In genomic region chr1:128591721-128592210, GRCm38 (mm10) we compare ENCODE assay signal across 8 mouse cellular contexts. TPM values are rescaled to one million over a fixed set of nuclear protein-coding genes. Genes with fewer than 3 reads are reported as not detected.
A peak's percentile ranks its signal among the peaks of the same experiment; 100 is the strongest.
DNase-seq lines count a peak whose midpoint lies in the region; ATAC-seq and TF ChIP-seq lines count a peak whose summit lies in the region.

No protein-coding gene starts in this region.

- peaks cover 10% of the 10 kb centered on the region for H3K36me3 ChIP-seq in forebrain, embryonic 14.5 days (ENCODE audit: control insufficient read depth, insufficient read depth, low read length)
- no peaks in the 10 kb centered on the region for H3K36me3 ChIP-seq in kidney, postnatal 0 days (ENCODE audit: insufficient read depth, low read length)
- H3K36me3 ChIP-seq in midbrain, embryonic 16.5 days (ENCODE audit: control insufficient read depth, insufficient read depth, low read length) = no peaks in the 10 kb centered on the region

- H3K9ac ChIP-seq in forebrain, embryonic 14.5 days (ENCODE audit: low read length) = peak overlapping the region; percentile 81
- peak overlapping the region; percentile 59 for H3K9ac ChIP-seq in kidney, postnatal 0 days (ENCODE audit: low read depth, low read length)
- H3K9ac ChIP-seq in midbrain, embryonic 16.5 days (ENCODE audit: low read depth, low read length) = peak overlapping the region; percentile 59

- peak overlapping the region; percentile 72 for H3K27ac ChIP-seq in forebrain, embryonic 14.5 days (ENCODE audit: low read depth, low read length)
- H3K27ac ChIP-seq in kidney, postnatal 0 days = no peak overlapping the region
- peak overlapping the region; percentile 0; the same call in 1 of the 2 replicates for H3K27ac ChIP-seq in midbrain, embryonic 16.5 days (ENCODE audit: low read length)

- peak; percentile 18 for DNase-seq in kidney, adult 11 months
- DNase-seq in kidney, adult 8-10 months = no peak
- DNase-seq in R1 (ENCODE audit: low read depth, low spot score) = peak; percentile 70
- DNase-seq in forebrain, embryonic 14.5 days (ENCODE audit: low spot score) = peak; percentile 63
- DNase-seq in kidney, postnatal 0 days (ENCODE audit: low spot score) = peak; percentile 51
- no peak for DNase-seq in retina, postnatal 1 day
- DNase-seq in frontal cortex, postnatal 14 days (ENCODE audit: low spot score in 2 of 2) = no peak

- H3K4me1 ChIP-seq in forebrain, embryonic 14.5 days (ENCODE audit: control insufficient read depth, insufficient read depth, low read length) = peaks cover 29% of the 10 kb centered on the region
- H3K4me1 ChIP-seq in kidney, postnatal 0 days (replicated peaks; ENCODE audit: insufficient read depth, low read length) = peaks cover 31% of the 10 kb centered on the region
- peaks cover 42% of the 10 kb centered on the region for H3K4me1 ChIP-seq in midbrain, embryonic 16.5 days (ENCODE audit: control insufficient read depth, insufficient read depth, low read length)

- H3K27me3 ChIP-seq in forebrain, embryonic 14.5 days (replicated peaks; ENCODE audit: control insufficient read depth, insufficient read depth, low read length) = no peaks in the 10 kb centered on the region
- peaks cover 4% of the 10 kb centered on the region; the same call in 1 of the 2 replicates for H3K27me3 ChIP-seq in kidney, postnatal 0 days (ENCODE audit: insufficient read depth, low read length)
- no peaks in the 10 kb centered on the region for H3K27me3 ChIP-seq in midbrain, embryonic 16.5 days (ENCODE audit: control insufficient read depth, insufficient read depth, low read depth, low read length)

- TF ChIP-seq CTCF in kidney, postnatal 0 days (IDR thresholded peaks at IDR 0.05; ENCODE audit: low read depth) = no peak

- ATAC-seq in forebrain, embryonic 14.5 days = peak; percentile 9
- no peak for ATAC-seq in kidney, postnatal 0 days (replicated peaks; ENCODE audit: low FRiP score, low read depth)
- ATAC-seq in midbrain, embryonic 16.5 days = no peak

- H3K4me2 ChIP-seq in forebrain, embryonic 14.5 days (ENCODE audit: low read length) = peak overlapping the region; percentile 90
- H3K4me2 ChIP-seq in kidney, postnatal 0 days (ENCODE audit: low read length) = peak overlapping the region; percentile 94
- H3K4me2 ChIP-seq in midbrain, embryonic 16.5 days (ENCODE audit: low read length) = peak overlapping the region; percentile 81

- WGBS in forebrain, embryonic 14.5 days = under 1% methylated on average over 20 of the region's 20 CpGs
- WGBS in kidney, postnatal 0 days = under 1% methylated on average over 20 of the region's 20 CpGs
- WGBS in midbrain, embryonic 16.5 days = under 1% methylated on average over 20 of the region's 20 CpGs

- peak overlapping the region; percentile 65 for H3K4me3 ChIP-seq in forebrain, embryonic 14.5 days (ENCODE audit: low read depth, low read length)
- H3K4me3 ChIP-seq in kidney, postnatal 0 days (replicated peaks; ENCODE audit: low read depth, low read length) = peak overlapping the region; percentile 54
- H3K4me3 ChIP-seq in midbrain, embryonic 16.5 days (ENCODE audit: low read depth, low read length) = peak overlapping the region; percentile 53

- H3K9me3 ChIP-seq in forebrain, embryonic 14.5 days (replicated peaks; ENCODE audit: control insufficient read depth, low read length) = no peaks in the 10 kb centered on the region
- H3K9me3 ChIP-seq in kidney, postnatal 0 days (replicated peaks; ENCODE audit: low read length) = no peaks in the 10 kb centered on the region
- no peaks in the 10 kb centered on the region for H3K9me3 ChIP-seq in midbrain, embryonic 16.5 days (replicated peaks; ENCODE audit: control insufficient read depth, low read length, poor library complexity, severe bottlenecking)

RNA-seq across cellular contexts. Expression of gene Cxcr4, which starts 0.3 kb away (rescaled TPM):
- polyA plus RNA-seq in forebrain, embryonic 14.5 days (2014; fragmentation: Nextera tagmentation; extraction: Ambion mirVana) = 13.5 and 13.8 TPM in 2 replicates
- polyA plus RNA-seq in kidney, postnatal 0 days (2015; fragmentation: Nextera tagmentation; extraction: Ambion mirVana) = 8.8 and 9.9 TPM in 2 replicates
- polyA plus RNA-seq in midbrain, embryonic 16.5 days (2015; fragmentation: Nextera tagmentation; extraction: Ambion mirVana) = 4.0 and 5.6 TPM in 2 replicates

Comparison
In these comparisons a context has a peak if more than half of its experiments do, and no peak if none do; other contexts are left out.
1. DNase-seq: peak in kidney, adult 11 months (single experiment), R1 (single experiment), forebrain, embryonic 14.5 days (single experiment) and kidney, postnatal 0 days (single experiment); none in kidney, adult 8-10 months (0 of 2), retina, postnatal 1 day (single experiment) and frontal cortex, postnatal 14 days (0 of 2).
2. Peak in every context shown above with its lines, with median percentiles within 50 percentile points of each other: H3K4me2 ChIP-seq, H3K4me3 ChIP-seq and H3K9ac ChIP-seq.